Mouse (Mus musculus) intestine, embryonic 16.5 days (tissue): ENCODE measurements around the gene Pla2g16. TPM values are rescaled to one million over a fixed set of nuclear protein-coding genes. Genes with fewer than 3 reads are reported as not detected.

Experiments
- ATAC-seq: fragments of 200-750 bp; cut with Nextera tagmentation; 2 replicates; pipeline ENCODE4 v1.8.0; 2017; ENCODE audit warnings: moderate TSS enrichment, moderate library complexity
- H3K27ac ChIP-seq: fragments of 300-500 bp; sonication (generic); 2 replicates; pipeline ENCODE4 v1.5.1; 2014; ENCODE audit warnings: mild to moderate bottlenecking, low read length
- H3K27me3 ChIP-seq: fragments of 300-500 bp; sonication (generic); replicated peaks from 2 replicates; pipeline ENCODE4 v1.6.1; 2014; ENCODE audit warnings: low read length, control low read depth, mixed read lengths; ENCODE audit not compliant: control insufficient read depth, insufficient read depth
- H3K36me3 ChIP-seq: fragments of 300-500 bp; sonication (generic); 2 replicates; pipeline ENCODE4 v1.6.1; 2014; ENCODE audit warnings: low read length, control low read depth; ENCODE audit not compliant: control insufficient read depth, insufficient read depth
- H3K4me1 ChIP-seq: fragments of 300-500 bp; sonication (generic); 2 replicates; pipeline ENCODE4 v1.6.1; 2014; ENCODE audit warnings: low read length, control low read depth, mixed read lengths; ENCODE audit not compliant: control insufficient read depth, insufficient read depth
- H3K4me2 ChIP-seq: fragments of 300-500 bp; sonication (generic); 2 replicates; pipeline ENCODE4 v1.6.1; 2014; ENCODE audit warnings: low read depth, low read length, control low read depth
- H3K4me3 ChIP-seq: fragments of 300-500 bp; sonication (generic); 2 replicates; pipeline ENCODE4 v1.5.1; 2014; ENCODE audit warnings: mild to moderate bottlenecking, low read length
- H3K9ac ChIP-seq: fragments of 300-500 bp; sonication (generic); 2 replicates; pipeline ENCODE4 v1.6.1; 2014; ENCODE audit warnings: low read depth, low read length
- H3K9me3 ChIP-seq: fragments of 300-500 bp; sonication (generic); 2 replicates; pipeline ENCODE4 v1.6.1; 2016; ENCODE audit warnings: low read length, control low read depth; ENCODE audit not compliant: control insufficient read depth
- WGBS: fragments of 180-500 bp; shearing (Covaris S2); extraction: QIAGEN DNeasy Blood & Tissue Kit; methylation state at CpG from one replicate; pipeline ENCODE4 v1.1.7; 2014; 5-methylcytosine and 5-hydroxymethylcytosine counted together
- polyA plus RNA-seq: library from polyadenylated mRNA; unstranded; fragments of >200 nt; fragmentation: Nextera tagmentation; extraction: Ambion mirVana; gene quantifications from 2 replicates; pipeline ENCODE4 v1.2.1, GENCODE M21; 2015

Gene Pla2g16
- polyA plus RNA-seq, 1 experiment from 2014 or later: 7.2 TPM

- Histone ChIP-seq H3K27ac (no peak overlapping the region), H3K9me3 (no peaks in the 10 kb centered on the region), H3K4me2 (no peak overlapping the region), H3K4me3 (no peak overlapping the region), H3K36me3 (no peaks in the 10 kb centered on the region), H3K27me3 (no peaks in the 10 kb centered on the region), H3K9ac (no peak overlapping the region), H3K4me1 (peaks cover 4% of the 10 kb centered on the region; the same call in 1 of the 2 replicates)
- ATAC-seq: no peak
- WGBS: 62% methylated on average over 3 of the region's 3 CpGs
Measured at GRCm38 (mm10) chr19:7617085-7617484, 59.8 kb downstream of the Pla2g16 start.

- no peaks in the 10 kb centered on the region for H3K36me3 ChIP-seq
- 39% methylated on average over 7 of the region's 7 CpGs for WGBS
- peak overlapping the region; percentile 33; the same call in 1 of the 2 replicates for H3K9ac ChIP-seq
- H3K4me1 ChIP-seq: no peaks in the 10 kb centered on the region
- H3K27me3 ChIP-seq: no peaks in the 10 kb centered on the region
- ATAC-seq: peak; percentile 33; the same call in 1 of the 2 replicates
- no peak overlapping the region for H3K4me2 ChIP-seq
- H3K4me3 ChIP-seq: no peak overlapping the region
- H3K9me3 ChIP-seq: no peaks in the 10 kb centered on the region
- no peak overlapping the region for H3K27ac ChIP-seq
Measured at GRCm38 (mm10) chr19:7617696-7618095, 60.4 kb downstream of the Pla2g16 start.

- no peak overlapping the region for H3K9ac ChIP-seq
- H3K27me3 ChIP-seq: no peaks in the 10 kb centered on the region
- H3K4me3 ChIP-seq: no peak overlapping the region
- H3K4me2 ChIP-seq: no peak overlapping the region
- H3K4me1 ChIP-seq: no peaks in the 10 kb centered on the region
- ATAC-seq: no peak
- no peaks in the 10 kb centered on the region for H3K9me3 ChIP-seq
- H3K27ac ChIP-seq: no peak overlapping the region
- no peaks in the 10 kb centered on the region for H3K36me3 ChIP-seq
Measured at GRCm38 (mm10) chr19:7633021-7633420, 75.8 kb downstream of the Pla2g16 start.

GRCm38 (mm10) chr19:7633786-7634185 lies 76.5 kb downstream of the Pla2g16 start:
- no peak for ATAC-seq
- H3K4me2 ChIP-seq: no peak overlapping the region
- H3K4me3 ChIP-seq: no peak overlapping the region
- H3K4me1 ChIP-seq: no peaks in the 10 kb centered on the region
- 83% methylated on average over 1 of the region's 1 CpGs for WGBS
- H3K27me3 ChIP-seq: no peaks in the 10 kb centered on the region
- no peaks in the 10 kb centered on the region for H3K9me3 ChIP-seq
- no peak overlapping the region for H3K27ac ChIP-seq
- H3K36me3 ChIP-seq: no peaks in the 10 kb centered on the region
- no peak overlapping the region for H3K9ac ChIP-seq

Other genes with a start within 250 kb of the Pla2g16 start
- 39.1 and 41.4 TPM in 2 replicates for gene Mark2, start 215.6 kb upstream of the Pla2g16 start, polyA plus RNA-seq
- 17.4 and 18.2 TPM in 2 replicates for gene Spindoc, start 174.5 kb upstream of the Pla2g16 start, polyA plus RNA-seq
- 3.1 and 3.2 TPM in 2 replicates for gene 2700081O15Rik, start 139.8 kb upstream of the Pla2g16 start, polyA plus RNA-seq
- gene Rtn3, start 74.2 kb upstream of the Pla2g16 start, polyA plus RNA-seq: 127 TPM in 2 replicates
- 6.1 and 7.7 TPM in 2 replicates for gene Atl3, start 63.4 kb upstream of the Pla2g16 start, polyA plus RNA-seq
- gene Lgals12, start 49.7 kb downstream of the Pla2g16 start, polyA plus RNA-seq: 1.8 and 2.0 TPM in 2 replicates
- gene Hrasls5, start 55.1 kb downstream of the Pla2g16 start, polyA plus RNA-seq: not detected in 2 replicates
- gene Slc22a19, start 153.9 kb downstream of the Pla2g16 start, polyA plus RNA-seq: not detected in 2 replicates
- not detected in 2 replicates for gene Slc22a26, start 245.2 kb downstream of the Pla2g16 start, polyA plus RNA-seq